Mouse (Mus musculus) erythroblast, adult 5-6 weeks (primary cell): ENCODE data around the gene Iqcm. TPM values are rescaled to one million over a fixed set of nuclear protein-coding genes. Genes with fewer than 3 reads are reported as not detected.
"Not testable (repeated sequence)": the region's sequence is repeated elsewhere in the genome, so short reads cannot be mapped to it uniquely, and the experiment has no call there.

ENCODE experiments used
- ATAC-seq: replicated peaks from 2 replicates; pipeline ENCODE4 v1.8.0; 2016; ENCODE audit warnings: moderate number of reproducible peaks, mild to moderate bottlenecking, moderate TSS enrichment, inconsistent platforms; ENCODE audit not compliant: poor library complexity, low FRiP score, severe bottlenecking
- total RNA-seq, 2 experiments: library from RNA; stranded (forward) in 1 of 2; stranded (reverse) in 1 of 2; fragments of 150-400 nt in 1 of 2; fragments of 200-764, 138-1000 nt in 1 of 2; gene quantifications; 2 replicates each; pipeline versions ENCODE4 v1.2.3 to v1.2.4; 2015 to 2017; ENCODE audit warnings: low replicate concordance in 2 of 2

Iqcm gene
- total RNA-seq (2015; ENCODE audit: low replicate concordance) (not detected in 2 replicates), total RNA-seq (2017; ENCODE audit: low replicate concordance) (not detected in 2 replicates)

GRCm38 (mm10) chr8:75448394-75448793 is at the start of gene Iqcm:
Gene Iqcm, plus strand, starts transcription at chr8:75448694.
- no peak for ATAC-seq

- no peak for ATAC-seq
Observed at GRCm38 (mm10) chr8:75406489-75406888, 42.0 kb upstream of the Iqcm start, which contains the start of gene Gm10358. Gene Gm10358, minus strand, starts transcription at chr8:75406589.

GRCm38 (mm10) chr8:75415696-75416095 is 32.8 kb upstream of the Iqcm start:
- ATAC-seq: not testable (repeated sequence)

GRCm38 (mm10) chr8:75476756-75477155 is 28.3 kb downstream of the Iqcm start:
- ATAC-seq: no peak

- no peak for ATAC-seq
Observed at GRCm38 (mm10) chr8:75489035-75489678, 40.7 kb downstream of the Iqcm start.

GRCm38 (mm10) chr8:75509299-75509698 is 60.8 kb downstream of the Iqcm start:
- ATAC-seq: no peak

- no peak for ATAC-seq
Observed at GRCm38 (mm10) chr8:75513786-75514185, 65.3 kb downstream of the Iqcm start.

GRCm38 (mm10) chr8:75549284-75549683 is 100.8 kb downstream of the Iqcm start:
- no peak for ATAC-seq

- no peak for ATAC-seq
Observed at GRCm38 (mm10) chr8:75596281-75596680, 147.8 kb downstream of the Iqcm start.

- ATAC-seq: no peak
Observed at GRCm38 (mm10) chr8:75642958-75643357, 194.5 kb downstream of the Iqcm start.

- no peak for ATAC-seq
Observed at GRCm38 (mm10) chr8:75659287-75659686, 210.8 kb downstream of the Iqcm start.

- ATAC-seq: no peak
Observed at GRCm38 (mm10) chr8:75746561-75746960, 298.1 kb downstream of the Iqcm start.

GRCm38 (mm10) chr8:75755596-75755995 is 307.1 kb downstream of the Iqcm start:
- ATAC-seq: no peak

GRCm38 (mm10) chr8:75828468-75829132 is 380.1 kb downstream of the Iqcm start:
- ATAC-seq: no peak

- ATAC-seq: no peak
Observed at GRCm38 (mm10) chr8:75835245-75835644, 386.8 kb downstream of the Iqcm start.

- no peak for ATAC-seq
Observed at GRCm38 (mm10) chr8:75917603-75918344, 469.3 kb downstream of the Iqcm start.

- no peak for ATAC-seq
Observed at GRCm38 (mm10) chr8:75949166-75949565, 500.7 kb downstream of the Iqcm start.

GRCm38 (mm10) chr8:75956016-75956415 is 507.5 kb downstream of the Iqcm start:
- ATAC-seq: no peak

- ATAC-seq: no peak
Observed at GRCm38 (mm10) chr8:76018501-76018900, 570.0 kb downstream of the Iqcm start.
